Mouse (Mus musculus): Measurements from ENCODE around the gene Rab44. TPM values are rescaled to one million over a fixed set of nuclear protein-coding genes. Genes with fewer than 3 reads are reported as not detected.

The Rab44 gene
- polyA plus RNA-seq, 1 experiment from 2014 or later: 1.4 TPM

- peak overlapping the region; percentile 29 for H3K4me3 ChIP-seq (ENCODE audit: low read depth, low read length)
- TF ChIP-seq CTCF (IDR thresholded peaks at IDR 0.05; ENCODE audit: low read depth) (no peak), EP300 (optimal IDR thresholded peaks at IDR 0.05) (peak; percentile 37)
- no peaks in the 10 kb centered on the region for H3K27me3 ChIP-seq (ENCODE audit: control insufficient read depth, insufficient read depth, low read length)
- H3K27ac ChIP-seq (replicated peaks): peak overlapping the region; percentile 49
- H3K4me2 ChIP-seq (replicated peaks; ENCODE audit: low read depth): peak overlapping the region; percentile 60
- no peaks in the 10 kb centered on the region for H3K9me3 ChIP-seq (ENCODE audit: control insufficient read depth, low read length)
- no peaks in the 10 kb centered on the region for H3K36me3 ChIP-seq (ENCODE audit: control insufficient read depth, insufficient read depth, low read length)
- H3K4me1 ChIP-seq (replicated peaks; ENCODE audit: control insufficient read depth, insufficient read depth): peaks cover 3% of the 10 kb centered on the region
- ATAC-seq (ENCODE audit: low FRiP score, low TSS enrichment) (peak; percentile 75), DNase-seq (ENCODE audit: low spot score) (peak; percentile 69)
- 11% methylated on average over 25 of the region's 25 CpGs for WGBS
- peak overlapping the region; percentile 48 for H3K9ac ChIP-seq (ENCODE audit: low read length)
These were observed 35.2 kb upstream of the Rab44 start for GRCm38 (mm10) chr17:29078519-29079383.

GRCm38 (mm10) chr17:29080758-29081617, 33.0 kb upstream of the Rab44 start:
- TF ChIP-seq CTCF (IDR thresholded peaks at IDR 0.05; ENCODE audit: low read depth) (no peak), EP300 (optimal IDR thresholded peaks at IDR 0.05) (no peak)
- H3K27ac ChIP-seq (replicated peaks): peak overlapping the region; percentile 53
- H3K4me2 ChIP-seq (replicated peaks; ENCODE audit: low read depth): no peak overlapping the region
- H3K27me3 ChIP-seq (ENCODE audit: control insufficient read depth, insufficient read depth, low read length): no peaks in the 10 kb centered on the region
- H3K9ac ChIP-seq (ENCODE audit: low read length): 0 out of 2 replicates have a peak overlapping the region, but pooled peaks have one; percentile 23
- H3K9me3 ChIP-seq (ENCODE audit: control insufficient read depth, low read length): no peaks in the 10 kb centered on the region
- H3K4me3 ChIP-seq (ENCODE audit: low read depth, low read length): no peak overlapping the region
- peaks cover 3% of the 10 kb centered on the region for H3K4me1 ChIP-seq (replicated peaks; ENCODE audit: control insufficient read depth, insufficient read depth)
- no peaks in the 10 kb centered on the region for H3K36me3 ChIP-seq (ENCODE audit: control insufficient read depth, insufficient read depth, low read length)
- ATAC-seq (ENCODE audit: low FRiP score, low TSS enrichment): peak; percentile 48
- no peak for DNase-seq (ENCODE audit: low spot score)
- WGBS: 14% methylated on average over 23 of the region's 23 CpGs

GRCm38 (mm10) chr17:29081618-29082381, 32.1 kb upstream of the Rab44 start:
- Histone ChIP-seq H3K27me3 (ENCODE audit: control insufficient read depth, insufficient read depth, low read length) (no peaks in the 10 kb centered on the region), H3K4me3 (ENCODE audit: low read depth, low read length) (no peak overlapping the region), H3K9me3 (ENCODE audit: control insufficient read depth, low read length) (no peaks in the 10 kb centered on the region), H3K9ac (ENCODE audit: low read length) (no peak overlapping the region), H3K4me1 (replicated peaks; ENCODE audit: control insufficient read depth, insufficient read depth) (peaks cover 3% of the 10 kb centered on the region), H3K36me3 (ENCODE audit: control insufficient read depth, insufficient read depth, low read length) (no peaks in the 10 kb centered on the region), H3K27ac (replicated peaks) (peak overlapping the region; percentile 13; the same call in 1 of the 2 replicates), H3K4me2 (replicated peaks; ENCODE audit: low read depth) (peak overlapping the region; percentile 11)
- DNase-seq (ENCODE audit: low spot score) (no peak), ATAC-seq (ENCODE audit: low FRiP score, low TSS enrichment) (no peak)
- 21% methylated on average over 21 of the region's 21 CpGs for whole genome bisulfite sequencing
- TF ChIP-seq CTCF (IDR thresholded peaks at IDR 0.05; ENCODE audit: low read depth) (no peak), EP300 (optimal IDR thresholded peaks at IDR 0.05) (no peak)

- TF ChIP-seq EP300 (optimal IDR thresholded peaks at IDR 0.05): no peak
- Histone ChIP-seq H3K27me3 (ENCODE audit: control insufficient read depth, insufficient read depth, low read length) (no peaks in the 10 kb centered on the region), H3K9ac (ENCODE audit: low read length) (no peak overlapping the region), H3K27ac (replicated peaks) (no peak overlapping the region), H3K9me3 (ENCODE audit: control insufficient read depth, low read length) (no peaks in the 10 kb centered on the region), H3K4me1 (replicated peaks; ENCODE audit: control insufficient read depth, insufficient read depth) (peaks cover 3% of the 10 kb centered on the region), H3K4me3 (ENCODE audit: low read depth, low read length) (no peak overlapping the region), H3K4me2 (replicated peaks; ENCODE audit: low read depth) (no peak overlapping the region), H3K36me3 (ENCODE audit: control insufficient read depth, insufficient read depth, low read length) (no peaks in the 10 kb centered on the region)
- WGBS: 83% methylated on average over 8 of the region's 8 CpGs
- no peak for ATAC-seq (ENCODE audit: low FRiP score, low TSS enrichment)
- DNase-seq (ENCODE audit: low spot score): no peak
These were observed 30.4 kb upstream of the Rab44 start for GRCm38 (mm10) chr17:29083586-29083985.

- Histone ChIP-seq H3K4me3 (ENCODE audit: low read depth, low read length) (no peak overlapping the region), H3K9me3 (ENCODE audit: control insufficient read depth, low read length) (no peaks in the 10 kb centered on the region), H3K36me3 (ENCODE audit: control insufficient read depth, insufficient read depth, low read length) (no peaks in the 10 kb centered on the region), H3K27ac (replicated peaks) (no peak overlapping the region), H3K27me3 (ENCODE audit: control insufficient read depth, insufficient read depth, low read length) (no peaks in the 10 kb centered on the region), H3K4me1 (replicated peaks; ENCODE audit: control insufficient read depth, insufficient read depth) (peaks cover 3% of the 10 kb centered on the region; the same call in 1 of the 2 replicates), H3K9ac (ENCODE audit: low read length) (no peak overlapping the region), H3K4me2 (replicated peaks; ENCODE audit: low read depth) (no peak overlapping the region)
- no peak for ATAC-seq (ENCODE audit: low FRiP score, low TSS enrichment)
- WGBS: 81% methylated on average over 7 of the region's 7 CpGs
- no peak for TF ChIP-seq EP300 (optimal IDR thresholded peaks at IDR 0.05)
- TF ChIP-seq CTCF (IDR thresholded peaks at IDR 0.05; ENCODE audit: low read depth): no peak
- DNase-seq (ENCODE audit: low spot score): no peak
These were observed 29.3 kb upstream of the Rab44 start for GRCm38 (mm10) chr17:29084656-29085055.
